In the genomic region with DNA sequence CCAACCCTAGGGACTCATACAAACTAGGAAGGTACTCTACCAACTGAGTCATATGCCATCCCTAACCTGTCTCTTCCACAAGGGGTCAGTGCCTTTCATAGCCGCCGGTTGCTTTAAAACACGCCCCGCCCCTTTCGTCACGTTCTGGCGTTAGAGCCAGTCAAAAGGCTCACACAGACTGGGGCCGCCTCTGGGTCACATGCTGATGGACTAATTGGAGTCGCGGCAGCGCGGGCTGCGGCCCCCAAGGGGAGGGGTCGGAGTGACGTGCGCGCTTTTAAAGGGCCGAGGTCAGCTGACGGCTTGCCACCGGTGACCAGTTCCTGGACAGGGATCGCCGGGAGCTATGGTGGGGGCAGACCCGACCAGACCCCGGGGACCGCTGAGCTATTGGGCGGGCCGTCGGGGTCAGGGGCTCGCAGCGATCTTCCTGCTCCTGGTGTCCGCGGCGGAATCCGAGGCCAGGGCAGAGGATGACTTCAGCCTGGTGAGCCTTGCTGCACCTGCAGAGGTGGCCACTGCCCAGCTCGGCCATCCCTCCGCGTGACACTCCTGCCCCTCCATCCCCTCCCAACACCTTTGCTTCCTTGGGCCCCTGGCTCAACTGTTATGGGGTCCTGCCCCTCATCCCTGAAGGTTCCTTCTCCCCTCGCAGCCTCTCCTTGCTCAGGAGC, we compare ENCODE assay signal across 8 mouse cellular contexts. TPM values are rescaled to one million over a fixed set of nuclear protein-coding genes. Genes with fewer than 3 reads are reported as not detected.
DNase-seq lines count a peak whose midpoint lies in the region; ATAC-seq lines count a peak whose summit lies in the region.

A gene (plus strand): TSS at position 193 of the 674 bp plus-strand sequence.

- H3K4me1 ChIP-seq in hindbrain, embryonic 14.5 days (replicated peaks; ENCODE audit: control insufficient read depth, insufficient read depth, low read length): peaks cover 7% of the 10 kb centered on the region

- peak; percentile 99 for DNase-seq in R1 (ENCODE audit: low read depth, low spot score)
- peak; percentile 99 for DNase-seq in cerebellum, postnatal 25 days
- peak; percentile 93 to 97 for DNase-seq in frontal cortex, postnatal 25 days (ENCODE audit: low spot score in 2 of 2)
- DNase-seq in hindbrain, embryonic 14.5 days (ENCODE audit: low spot score): peak; percentile 98
- DNase-seq in layer of hippocampus, postnatal 36 days: peak; percentile 96 to 98
- DNase-seq in lung, postnatal 36 days: peak; percentile 100
- DNase-seq in retina, postnatal 1 day: peak; percentile 99
- DNase-seq in urinary bladder, adult 18-20 months (ENCODE audit: low spot score in 2 of 2): peak; percentile 94 to 98

- H3K27ac ChIP-seq in hindbrain, embryonic 14.5 days: peak within 1 kb of the TSS; percentile 51; the same call in 1 of the 2 replicates

- H3K4me3 ChIP-seq in hindbrain, embryonic 14.5 days (replicated peaks; ENCODE audit: low read length): peak within 1 kb of the TSS; percentile 60

- peak; percentile 97 for ATAC-seq in hindbrain, embryonic 14.5 days (ENCODE audit: low FRiP score)

- H3K27me3 ChIP-seq in hindbrain, embryonic 14.5 days (ENCODE audit: control insufficient read depth, insufficient read depth, low read length): no peaks in the 10 kb centered on the region

- H3K4me2 ChIP-seq in hindbrain, embryonic 14.5 days (replicated peaks): peak within 1 kb of the TSS; percentile 74

- H3K36me3 ChIP-seq in hindbrain, embryonic 14.5 days (replicated peaks; ENCODE audit: control insufficient read depth, insufficient read depth): peaks cover 30% of the 10 kb centered on the region

- H3K9ac ChIP-seq in hindbrain, embryonic 14.5 days: peak within 1 kb of the TSS; percentile 73

- WGBS in hindbrain, embryonic 14.5 days: under 1% methylated on average over 37 of the region's 38 CpGs

- H3K9me3 ChIP-seq in hindbrain, embryonic 14.5 days (ENCODE audit: control insufficient read depth, low read length): no peaks in the 10 kb centered on the region

RNA-seq across cellular contexts. Expression of the gene that starts here (rescaled TPM):
- polyA plus RNA-seq in hindbrain, embryonic 14.5 days (2014; fragmentation: Nextera tagmentation; extraction: Ambion mirVana): 26.9 and 27.2 TPM in 2 replicates
- 10 to 100 TPM; 37.6 to 41.2 TPM for total RNA-seq in layer of hippocampus, postnatal 36 days (2021)

Comparison
In these comparisons a context has a peak if more than half of its experiments do, and no peak if none do; other contexts are left out.
1. Peak in every context shown above with its lines: DNase-seq, ATAC-seq, H3K4me3 ChIP-seq and H3K27ac ChIP-seq.